Mouse (Mus musculus) hindbrain, embryonic 14.5 days (tissue): ENCODE measurements around the gene Nt5dc3. TPM values are rescaled to one million over a fixed set of nuclear protein-coding genes. Genes with fewer than 3 reads are reported as not detected.

Experiments
- ATAC-seq: fragments of 200-750 bp; cut with Nextera tagmentation; 2 replicates; pipeline ENCODE4 v1.8.0; 2017; ENCODE audit warnings: moderate number of reproducible peaks, mild to moderate bottlenecking, moderate TSS enrichment, moderate library complexity; ENCODE audit not compliant: low FRiP score
- DNase-seq: peaks from one replicate; pipeline ENCODE4 v3.0.0-alpha.2; 2015; ENCODE audit warnings: low spot score
- H3K27ac ChIP-seq: fragments of 300-500 bp; sonication (generic); 2 replicates; pipeline ENCODE4 v1.5.1; 2014; ENCODE audit warnings: mild to moderate bottlenecking, moderate library complexity
- H3K27me3 ChIP-seq: fragments of 300-500 bp; sonication (generic); 2 replicates; pipeline ENCODE4 v1.6.1; 2014; ENCODE audit warnings: mild to moderate bottlenecking, low read length, mixed read lengths; ENCODE audit not compliant: control insufficient read depth, insufficient read depth
- H3K36me3 ChIP-seq: fragments of 300-500 bp; sonication (generic); replicated peaks from 2 replicates; pipeline ENCODE4 v1.6.1; 2014; ENCODE audit not compliant: control insufficient read depth, insufficient read depth
- H3K4me1 ChIP-seq: fragments of 300-500 bp; sonication (generic); replicated peaks from 2 replicates; pipeline ENCODE4 v1.6.1; 2014; ENCODE audit warnings: antibody characterized with exemption, low read length, mixed read lengths; ENCODE audit not compliant: control insufficient read depth, insufficient read depth
- H3K4me2 ChIP-seq: fragments of 300-500 bp; sonication (generic); replicated peaks from 2 replicates; pipeline ENCODE4 v1.6.1; 2014; ENCODE audit warnings: mild to moderate bottlenecking, moderate library complexity
- H3K4me3 ChIP-seq: fragments of 300-500 bp; sonication (generic); replicated peaks from 2 replicates; pipeline ENCODE4 v1.5.1; 2014; ENCODE audit warnings: mild to moderate bottlenecking, low read length
- H3K9ac ChIP-seq: fragments of 300-500 bp; sonication (generic); 2 replicates; pipeline ENCODE4 v1.6.1; 2014
- H3K9me3 ChIP-seq: fragments of 300-500 bp; sonication (generic); 2 replicates; pipeline ENCODE4 v1.6.1; 2016; ENCODE audit warnings: low read length; ENCODE audit not compliant: control insufficient read depth
- WGBS: fragments of 180-500 bp; shearing (Covaris S2); extraction: QIAGEN DNeasy Blood & Tissue Kit; methylation state at CpG from one replicate; pipeline ENCODE4 v1.1.7; 2014; 5-methylcytosine and 5-hydroxymethylcytosine counted together
- polyA plus RNA-seq: library from polyadenylated mRNA; unstranded; fragments of >200 nt; fragmentation: Nextera tagmentation; extraction: Ambion mirVana; gene quantifications from 2 replicates; pipeline ENCODE4 v1.2.1, GENCODE M21; 2014

The Nt5dc3 gene
- polyA plus RNA-seq, 1 experiment from 2014 or later = 17.3 TPM

GRCm38 (mm10) chr10:86849087-86849486 is 70.3 kb downstream of the Nt5dc3 start:
- Histone ChIP-seq H3K9me3 (no peaks in the 10 kb centered on the region), H3K9ac (no peak overlapping the region), H3K27ac (no peak overlapping the region), H3K36me3 (no peaks in the 10 kb centered on the region), H3K4me1 (no peaks in the 10 kb centered on the region), H3K4me2 (no peak overlapping the region), H3K4me3 (no peak overlapping the region), H3K27me3 (no peaks in the 10 kb centered on the region)
- no peak for ATAC-seq
- WGBS = 76% methylated on average over 4 of the region's 4 CpGs
- no peak for DNase-seq

- H3K27ac ChIP-seq = no peak overlapping the region
- H3K4me2 ChIP-seq = no peak overlapping the region
- no peaks in the 10 kb centered on the region for H3K9me3 ChIP-seq
- H3K27me3 ChIP-seq = no peaks in the 10 kb centered on the region
- H3K4me1 ChIP-seq = no peaks in the 10 kb centered on the region
- no peak overlapping the region for H3K9ac ChIP-seq
- ATAC-seq (no peak), DNase-seq (no peak)
- WGBS = 78% methylated on average over 4 of the region's 4 CpGs
- H3K36me3 ChIP-seq = no peaks in the 10 kb centered on the region
- H3K4me3 ChIP-seq = no peak overlapping the region
Measured at GRCm38 (mm10) chr10:86849508-86849907, 70.7 kb downstream of the Nt5dc3 start.

GRCm38 (mm10) chr10:86852160-86852559 is 73.4 kb downstream of the Nt5dc3 start:
- 74% methylated on average over 6 of the region's 6 CpGs for WGBS
- H3K4me1 ChIP-seq = no peaks in the 10 kb centered on the region
- DNase-seq (no peak), ATAC-seq (peak; percentile 70)
- no peaks in the 10 kb centered on the region for H3K9me3 ChIP-seq
- no peak overlapping the region for H3K4me2 ChIP-seq
- no peak overlapping the region for H3K27ac ChIP-seq
- H3K4me3 ChIP-seq = no peak overlapping the region
- H3K27me3 ChIP-seq = no peaks in the 10 kb centered on the region
- no peaks in the 10 kb centered on the region for H3K36me3 ChIP-seq
- H3K9ac ChIP-seq = no peak overlapping the region

- no peak overlapping the region for H3K4me3 ChIP-seq
- WGBS = 82% methylated on average over 3 of the region's 3 CpGs
- ATAC-seq (no peak), DNase-seq (no peak)
- no peaks in the 10 kb centered on the region for H3K4me1 ChIP-seq
- no peak overlapping the region for H3K4me2 ChIP-seq
- no peaks in the 10 kb centered on the region for H3K36me3 ChIP-seq
- H3K9ac ChIP-seq = no peak overlapping the region
- no peaks in the 10 kb centered on the region for H3K9me3 ChIP-seq
- H3K27me3 ChIP-seq = no peaks in the 10 kb centered on the region
- no peak overlapping the region for H3K27ac ChIP-seq
Measured at GRCm38 (mm10) chr10:86853433-86853832, 74.6 kb downstream of the Nt5dc3 start.

- Histone ChIP-seq H3K9me3 (no peaks in the 10 kb centered on the region), H3K4me3 (no peak overlapping the region), H3K9ac (no peak overlapping the region), H3K4me1 (no peaks in the 10 kb centered on the region), H3K27ac (no peak overlapping the region), H3K4me2 (no peak overlapping the region), H3K27me3 (no peaks in the 10 kb centered on the region), H3K36me3 (no peaks in the 10 kb centered on the region)
- DNase-seq = no peak
- ATAC-seq = no peak
- WGBS = 78% methylated on average over 4 of the region's 4 CpGs
Measured at GRCm38 (mm10) chr10:86860396-86860795, 81.6 kb downstream of the Nt5dc3 start.

GRCm38 (mm10) chr10:86862496-86862895 is 83.7 kb downstream of the Nt5dc3 start:
- H3K9me3 ChIP-seq = no peaks in the 10 kb centered on the region
- H3K9ac ChIP-seq = no peak overlapping the region
- H3K4me3 ChIP-seq = no peak overlapping the region
- WGBS = 93% methylated on average over 6 of the region's 6 CpGs
- no peak for DNase-seq
- no peaks in the 10 kb centered on the region for H3K36me3 ChIP-seq
- H3K27ac ChIP-seq = no peak overlapping the region
- H3K4me2 ChIP-seq = no peak overlapping the region
- ATAC-seq = no peak
- H3K4me1 ChIP-seq = no peaks in the 10 kb centered on the region
- no peaks in the 10 kb centered on the region for H3K27me3 ChIP-seq

- Histone ChIP-seq H3K4me1 (no peaks in the 10 kb centered on the region), H3K27ac (no peak overlapping the region), H3K4me2 (no peak overlapping the region), H3K4me3 (no peak overlapping the region), H3K27me3 (no peaks in the 10 kb centered on the region), H3K9ac (no peak overlapping the region), H3K36me3 (no peaks in the 10 kb centered on the region), H3K9me3 (no peaks in the 10 kb centered on the region)
- ATAC-seq (no peak), DNase-seq (no peak)
- WGBS = 93% methylated on average over 6 of the region's 6 CpGs
Measured at GRCm38 (mm10) chr10:86863429-86863828, 84.6 kb downstream of the Nt5dc3 start.

GRCm38 (mm10) chr10:86872121-86872520 is 93.3 kb downstream of the Nt5dc3 start:
- Histone ChIP-seq H3K4me1 (no peaks in the 10 kb centered on the region), H3K27ac (no peak overlapping the region), H3K4me2 (no peak overlapping the region), H3K36me3 (no peaks in the 10 kb centered on the region), H3K27me3 (no peaks in the 10 kb centered on the region), H3K9ac (no peak overlapping the region), H3K4me3 (no peak overlapping the region), H3K9me3 (no peaks in the 10 kb centered on the region)
- no peak for DNase-seq
- no peak for ATAC-seq
- WGBS = 88% methylated on average over 7 of the region's 7 CpGs

GRCm38 (mm10) chr10:86872591-86872990 is 93.8 kb downstream of the Nt5dc3 start:
- WGBS = 79% methylated on average over 5 of the region's 5 CpGs

GRCm38 (mm10) chr10:86878721-86879120 is 99.9 kb downstream of the Nt5dc3 start:
- ATAC-seq (no peak), DNase-seq (no peak)
- Histone ChIP-seq H3K27ac (no peak overlapping the region), H3K4me3 (no peak overlapping the region), H3K4me2 (no peak overlapping the region), H3K9me3 (no peaks in the 10 kb centered on the region), H3K4me1 (no peaks in the 10 kb centered on the region; the same call in 1 of the 2 replicates), H3K36me3 (no peaks in the 10 kb centered on the region), H3K27me3 (no peaks in the 10 kb centered on the region), H3K9ac (no peak overlapping the region)
- WGBS = 86% methylated on average over 7 of the region's 7 CpGs

More at GRCm38 (mm10) chr10:86872591-86872990, 93.8 kb downstream of the Nt5dc3 start:
- Histone ChIP-seq H3K36me3 (no peaks in the 10 kb centered on the region), H3K9me3 (no peaks in the 10 kb centered on the region), H3K27me3 (no peaks in the 10 kb centered on the region), H3K4me2 (no peak overlapping the region), H3K4me1 (no peaks in the 10 kb centered on the region), H3K9ac (no peak overlapping the region), H3K4me3 (no peak overlapping the region), H3K27ac (no peak overlapping the region)
- no peak for ATAC-seq
- no peak for DNase-seq
